Mouse (Mus musculus) liver, embryonic 11.5 days (tissue): Measurements from ENCODE around the gene Mycbpap. TPM values are rescaled to one million over a fixed set of nuclear protein-coding genes. Genes with fewer than 3 reads are reported as not detected.
A peak's percentile ranks its signal among the peaks of the same experiment; 100 is the strongest.

Experiments used
- ATAC-seq: fragments of 200-750 bp; cut with Nextera tagmentation; replicated peaks from 2 replicates; pipeline ENCODE4 v1.8.0; 2017; ENCODE audit warnings: moderate number of reproducible peaks, mild to moderate bottlenecking, moderate TSS enrichment, moderate library complexity; ENCODE audit not compliant: low FRiP score
- DNase-seq: peaks from one replicate; pipeline ENCODE4 v3.0.0-alpha.2; 2017; ENCODE audit warnings: low spot score
- H3K27ac ChIP-seq: fragments of 300-500 bp; sonication (generic); 2 replicates; pipeline ENCODE4 v1.5.1; 2014; ENCODE audit warnings: mild to moderate bottlenecking, low read depth, low read length, control low read depth
- H3K27me3 ChIP-seq: fragments of 300-500 bp; sonication (generic); replicated peaks from 2 replicates; pipeline ENCODE4 v1.6.1; 2014; ENCODE audit warnings: low read length, mixed read lengths; ENCODE audit not compliant: control insufficient read depth, insufficient read depth
- H3K36me3 ChIP-seq: fragments of 300-500 bp; sonication (generic); 2 replicates; pipeline ENCODE4 v1.6.1; 2014; ENCODE audit warnings: mild to moderate bottlenecking, low read length, moderate library complexity, mixed read lengths; ENCODE audit not compliant: control insufficient read depth, insufficient read depth
- H3K4me1 ChIP-seq: fragments of 300-500 bp; sonication (generic); replicated peaks from 2 replicates; pipeline ENCODE4 v1.6.1; 2014; ENCODE audit warnings: low read length, mixed read lengths; ENCODE audit not compliant: control insufficient read depth, insufficient read depth
- H3K4me2 ChIP-seq: fragments of 300-500 bp; sonication (generic); 2 replicates; pipeline ENCODE4 v1.6.1; 2014; ENCODE audit warnings: mild to moderate bottlenecking, control low read depth, moderate library complexity
- H3K4me3 ChIP-seq: fragments of 300-500 bp; sonication (generic); 2 replicates; pipeline ENCODE4 v1.5.1; 2014; ENCODE audit warnings: low read depth, low read length, control low read depth
- H3K9ac ChIP-seq: fragments of 300-500 bp; sonication (generic); 2 replicates; pipeline ENCODE4 v1.6.1; 2014; ENCODE audit warnings: low read depth, low read length, control low read depth
- H3K9me3 ChIP-seq: fragments of 300-500 bp; sonication (generic); 2 replicates; pipeline ENCODE4 v1.6.1; 2016; ENCODE audit warnings: low read length, inconsistent platforms, mixed read lengths; ENCODE audit not compliant: control insufficient read depth
- WGBS: fragments of 180-500 bp; shearing (Covaris S2); extraction: QIAGEN DNeasy Blood & Tissue Kit; methylation state at CpG from one replicate; pipeline ENCODE4 v1.1.7; 2014; 5-methylcytosine and 5-hydroxymethylcytosine counted together
- polyA plus RNA-seq: library from polyadenylated mRNA; unstranded; fragments of >200 nt; fragmentation: Nextera tagmentation; extraction: Ambion mirVana; gene quantifications from 2 replicates; pipeline ENCODE4 v1.2.1, GENCODE M21; 2014

The Mycbpap gene
- polyA plus RNA-seq, 1 experiment from 2014 or later: 1.1 TPM

DNA sequence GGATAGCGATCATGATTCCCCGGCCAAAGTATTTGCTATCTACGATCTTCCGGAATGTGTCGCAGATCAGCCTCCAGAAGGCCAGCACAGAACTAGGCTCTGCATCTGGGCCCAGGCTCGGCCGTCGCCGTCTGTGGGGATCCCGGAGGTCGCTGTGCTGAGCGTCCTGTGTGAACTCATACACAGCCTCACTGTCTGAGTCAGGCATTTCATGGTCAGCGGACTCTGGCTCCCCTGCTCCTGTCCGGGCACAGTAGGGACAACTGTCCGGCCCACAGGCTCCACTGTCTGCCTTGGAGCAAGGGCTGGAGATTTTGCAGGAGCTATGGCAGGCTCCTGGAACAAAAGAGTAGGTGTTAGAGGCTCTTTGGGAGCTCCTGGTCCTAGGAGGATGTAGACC lies 64.5 kb downstream of the Mycbpap start:
- Histone ChIP-seq H3K4me2 (no peak overlapping the region), H3K9me3 (no peaks in the 10 kb centered on the region), H3K27me3 (peaks cover 14% of the 10 kb centered on the region; the same call in 1 of the 2 replicates), H3K4me3 (no peak overlapping the region), H3K27ac (no peak overlapping the region), H3K36me3 (no peaks in the 10 kb centered on the region), H3K9ac (no peak overlapping the region), H3K4me1 (peaks cover 9% of the 10 kb centered on the region)
- no peak for DNase-seq
- ATAC-seq: no peak
- WGBS: 68% methylated on average over 15 of the region's 15 CpGs

DNA sequence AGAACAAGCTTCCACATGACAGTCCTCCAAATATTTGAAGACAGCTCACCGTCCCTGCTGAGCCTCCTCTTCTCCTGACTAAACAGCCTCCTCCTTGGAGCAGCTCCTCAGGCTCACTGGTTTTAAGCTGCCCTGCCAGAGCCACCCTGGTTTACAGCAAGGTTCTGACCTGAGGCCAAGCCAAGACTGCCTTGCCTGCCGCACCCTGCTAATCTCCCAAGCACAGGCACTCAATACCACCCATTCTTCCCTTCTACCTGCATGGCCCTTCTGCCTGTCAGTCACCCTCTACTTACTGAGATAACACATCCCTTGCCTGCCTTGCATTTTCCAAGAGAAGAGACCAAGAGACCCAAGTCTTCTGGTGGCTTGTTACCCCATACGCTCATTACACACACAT lies 65.2 kb downstream of the Mycbpap start:
- DNase-seq (no peak), ATAC-seq (peak; percentile 94)
- Histone ChIP-seq H3K4me2 (peak overlapping the region; percentile 54), H3K4me1 (peaks cover 9% of the 10 kb centered on the region), H3K36me3 (no peaks in the 10 kb centered on the region), H3K9me3 (no peaks in the 10 kb centered on the region), H3K4me3 (0 out of 2 replicates have a peak overlapping the region, but pooled peaks have one; percentile 7), H3K27ac (peak overlapping the region; percentile 74), H3K27me3 (peaks cover 14% of the 10 kb centered on the region; the same call in 1 of the 2 replicates), H3K9ac (peak overlapping the region; percentile 46; the same call in 1 of the 2 replicates)
- 59% methylated on average over 3 of the region's 3 CpGs for WGBS

DNA sequence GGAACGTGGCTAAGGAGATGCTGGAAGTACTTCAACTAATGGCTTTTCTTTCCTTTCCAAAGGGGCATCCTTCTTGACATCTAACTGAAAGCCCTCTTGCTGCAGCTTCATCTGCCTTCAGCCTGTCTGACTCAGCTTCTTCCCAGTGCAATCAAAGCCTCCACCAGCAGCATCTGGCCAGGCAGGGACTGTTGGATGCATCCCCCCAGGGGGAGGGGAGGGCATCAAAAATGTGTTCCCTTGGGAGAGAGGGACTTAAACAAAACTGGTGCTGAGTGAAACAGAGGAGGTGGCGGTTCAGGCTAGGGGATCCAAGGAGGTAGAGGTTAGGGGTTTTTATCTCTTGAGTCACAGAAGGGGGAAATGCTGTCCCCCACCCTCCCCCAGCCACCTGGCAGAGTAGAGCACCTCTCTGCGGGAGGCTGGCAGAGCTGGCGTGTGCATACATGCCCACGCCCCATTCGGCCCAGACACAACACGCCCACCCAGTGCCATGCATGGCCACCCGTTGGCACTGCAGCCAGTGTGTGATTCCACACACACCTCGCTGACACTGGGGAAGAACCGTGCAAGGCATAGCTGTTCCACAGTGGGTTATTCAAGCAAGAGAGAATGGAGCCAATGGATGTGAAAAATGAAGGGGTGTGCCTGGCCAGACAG lies 66.3 kb downstream of the Mycbpap start:
- DNase-seq (no peak), ATAC-seq (peak; percentile 10; the same call in 1 of the 2 replicates)
- 0 out of 2 replicates have a peak overlapping the region, but pooled peaks have one; percentile 74 for H3K27ac ChIP-seq
- H3K27me3 ChIP-seq: peaks cover 14% of the 10 kb centered on the region; the same call in 1 of the 2 replicates
- no peaks in the 10 kb centered on the region for H3K36me3 ChIP-seq
- 70% methylated on average over 10 of the region's 10 CpGs for WGBS
- H3K4me3 ChIP-seq: no peak overlapping the region
- peak overlapping the region; percentile 54 for H3K4me2 ChIP-seq
- H3K9ac ChIP-seq: no peak overlapping the region
- H3K9me3 ChIP-seq: no peaks in the 10 kb centered on the region
- peaks cover 9% of the 10 kb centered on the region for H3K4me1 ChIP-seq

DNA sequence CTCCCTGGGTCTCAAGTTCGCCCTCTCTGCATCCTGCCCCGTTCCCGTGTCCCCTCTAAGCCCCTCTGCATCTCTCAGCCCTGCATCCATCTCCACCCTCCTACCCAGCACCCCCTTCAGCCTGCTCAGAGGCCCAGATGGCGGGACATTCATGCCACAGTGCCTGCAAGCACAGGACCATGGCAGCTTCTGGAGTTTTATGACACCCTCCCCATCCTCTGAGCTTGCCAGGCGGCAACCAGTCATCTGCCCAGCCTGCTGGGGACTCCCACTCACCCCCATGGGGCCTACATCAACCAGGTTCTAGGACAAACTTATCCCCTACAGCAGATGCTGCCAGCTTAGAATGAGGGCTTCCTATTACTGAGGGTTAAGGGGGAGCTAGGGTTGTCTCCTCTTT lies 66.8 kb downstream of the Mycbpap start:
- Histone ChIP-seq H3K36me3 (no peaks in the 10 kb centered on the region), H3K4me1 (peaks cover 9% of the 10 kb centered on the region), H3K27ac (no peak overlapping the region), H3K27me3 (peaks cover 14% of the 10 kb centered on the region; the same call in 1 of the 2 replicates), H3K4me3 (no peak overlapping the region), H3K9ac (no peak overlapping the region), H3K9me3 (no peaks in the 10 kb centered on the region), H3K4me2 (no peak overlapping the region)
- ATAC-seq: no peak
- DNase-seq: no peak
- 65% methylated on average over 5 of the region's 5 CpGs for WGBS

Other genes starting within 250 kb of the Mycbpap start
- gene Gm21885, start 239.9 kb downstream of the Mycbpap start, polyA plus RNA-seq: 0.40 TPM in 1 of 2 replicates, not detected in the other
- 90.6 and 97.6 TPM in 2 replicates for gene Luc7l3, start 199.8 kb downstream of the Mycbpap start, polyA plus RNA-seq
- gene Ankrd40, start 193.7 kb downstream of the Mycbpap start, polyA plus RNA-seq: 12.7 and 13.2 TPM in 2 replicates
- gene Abcc3, start 128.7 kb downstream of the Mycbpap start, polyA plus RNA-seq: 3.2 and 6.0 TPM in 2 replicates
- 2.7 and 4.7 TPM in 2 replicates for gene Cacna1g, start 47.5 kb downstream of the Mycbpap start, polyA plus RNA-seq
- not detected in 2 replicates for gene Spata20, start 35.6 kb downstream of the Mycbpap start, polyA plus RNA-seq
- gene Epn3, start 21.8 kb downstream of the Mycbpap start, polyA plus RNA-seq: 0.84 and 0.91 TPM in 2 replicates
- 3.9 and 4.1 TPM in 2 replicates for gene Rsad1, start 27.5 kb upstream of the Mycbpap start, polyA plus RNA-seq
- 0.16 and 0.25 TPM in 2 replicates for gene Chad, start 43.3 kb upstream of the Mycbpap start, polyA plus RNA-seq
- 2.6 and 3.1 TPM in 2 replicates for gene Acsf2, start 80.1 kb upstream of the Mycbpap start, polyA plus RNA-seq
- 224 and 246 TPM in 2 replicates for gene Lrrc59, start 108.0 kb upstream of the Mycbpap start, polyA plus RNA-seq
- gene Mrpl27, start 132.0 kb upstream of the Mycbpap start, polyA plus RNA-seq: 127 and 132 TPM in 2 replicates
- gene Eme1, start 132.2 kb upstream of the Mycbpap start, polyA plus RNA-seq: 35.5 and 40.5 TPM in 2 replicates
- 8.8 and 10.5 TPM in 2 replicates for gene Xylt2, start 155.8 kb upstream of the Mycbpap start, polyA plus RNA-seq
- 0.10 TPM in 1 of 2 replicates, not detected in the other for gene Gm11541, start 182.8 kb upstream of the Mycbpap start, polyA plus RNA-seq
- gene Cdc34b, start 220.0 kb upstream of the Mycbpap start, polyA plus RNA-seq: 0.23 TPM in 1 of 2 replicates, not detected in the other